Mouse (Mus musculus): ENCODE measurements at regions not wholly inside any gene's neighbourhood (a gene's known extent, or its start where the extent isn't known, plus 50 kb on each side); places are given as distances from the start of the nearest gene placed in this dataset.
"Not testable (repeated sequence)": the region's sequence is repeated elsewhere in the genome, so short reads cannot be mapped to it uniquely, and the experiment has no call there.

DNA sequence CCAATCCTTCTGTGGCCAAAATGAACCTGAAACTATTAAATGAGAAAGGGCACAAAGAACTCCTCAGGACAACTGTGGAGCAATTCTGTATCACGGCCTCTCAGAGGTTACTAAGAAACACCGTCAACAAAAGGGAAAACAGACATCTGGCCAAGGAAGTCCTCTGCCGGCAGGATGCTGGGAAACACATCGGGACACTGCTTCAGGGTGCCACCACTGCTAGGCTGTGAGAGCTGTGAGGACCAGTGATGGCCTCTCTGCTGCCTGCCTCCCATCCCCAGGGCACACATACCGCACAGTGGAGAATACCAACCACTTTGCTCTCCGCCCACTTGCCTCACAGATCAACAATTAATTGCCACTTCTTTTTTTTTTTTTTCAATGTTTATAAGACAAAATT, 182.6 kb upstream of the Klf14 start:
- Histone ChIP-seq H3K27me3 (replicated peaks; ENCODE audit: control insufficient read depth, insufficient read depth, low read length) (no peaks in the 10 kb centered on the region), H3K9me3 (ENCODE audit: control insufficient read depth, low read length) (no peaks in the 10 kb centered on the region), H3K27ac (ENCODE audit: low read depth) (no peak overlapping the region), H3K9ac (ENCODE audit: low read length) (no peak overlapping the region), H3K36me3 (ENCODE audit: control insufficient read depth, insufficient read depth, low read length) (no peaks in the 10 kb centered on the region), H3K4me3 (ENCODE audit: low read depth, low read length) (no peak overlapping the region), H3K4me2 (ENCODE audit: low read length) (no peak overlapping the region), H3K4me1 (replicated peaks; ENCODE audit: control insufficient read depth, insufficient read depth, low read length) (no peaks in the 10 kb centered on the region)
- whole genome bisulfite sequencing, result 71% methylated on average over 6 of the region's 6 CpGs
- ATAC-seq (replicated peaks; ENCODE audit: low FRiP score, low TSS enrichment, low read depth) (no peak), DNase-seq (ENCODE audit: low spot score) (no peak)

DNA sequence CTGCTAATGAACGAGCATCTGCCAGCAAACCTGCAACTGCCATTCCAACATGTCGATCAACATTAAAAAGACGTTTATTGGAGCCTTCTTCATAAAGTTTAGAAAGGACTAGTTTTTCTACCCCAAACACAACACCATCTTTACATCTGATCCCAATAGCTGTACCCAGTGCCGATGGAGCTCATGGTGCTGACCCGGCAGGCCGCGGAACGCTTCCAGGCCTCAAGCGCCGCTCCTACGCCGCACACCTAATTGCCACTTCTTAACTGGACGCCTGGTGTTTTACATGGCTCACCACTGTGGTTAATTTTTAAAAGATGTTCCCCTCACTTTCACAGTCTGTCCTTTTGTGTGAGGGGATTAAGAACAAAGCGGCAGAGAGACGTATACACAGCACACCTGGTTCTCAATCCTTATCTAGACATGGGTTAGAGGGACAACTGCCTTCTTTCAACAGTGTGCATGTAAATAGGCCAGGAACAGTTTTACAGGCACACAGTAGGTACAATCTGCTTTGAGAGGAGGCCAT, 183.7 kb upstream of the Klf14 start:
- WGBS, result 91% methylated on average over 15 of the region's 15 CpGs
- H3K4me3 ChIP-seq (ENCODE audit: low read depth, low read length); H3K36me3 ChIP-seq (ENCODE audit: control insufficient read depth, insufficient read depth, low read length); ATAC-seq (replicated peaks; ENCODE audit: low FRiP score, low TSS enrichment, low read depth); H3K27ac ChIP-seq (ENCODE audit: low read depth); H3K9ac ChIP-seq (ENCODE audit: low read length); H3K4me2 ChIP-seq (ENCODE audit: low read length); DNase-seq (ENCODE audit: low spot score); H3K9me3 ChIP-seq (ENCODE audit: control insufficient read depth, low read length); H3K4me1 ChIP-seq (replicated peaks; ENCODE audit: control insufficient read depth, insufficient read depth, low read length); H3K27me3 ChIP-seq (replicated peaks; ENCODE audit: control insufficient read depth, insufficient read depth, low read length): not testable (repeated sequence)

DNA sequence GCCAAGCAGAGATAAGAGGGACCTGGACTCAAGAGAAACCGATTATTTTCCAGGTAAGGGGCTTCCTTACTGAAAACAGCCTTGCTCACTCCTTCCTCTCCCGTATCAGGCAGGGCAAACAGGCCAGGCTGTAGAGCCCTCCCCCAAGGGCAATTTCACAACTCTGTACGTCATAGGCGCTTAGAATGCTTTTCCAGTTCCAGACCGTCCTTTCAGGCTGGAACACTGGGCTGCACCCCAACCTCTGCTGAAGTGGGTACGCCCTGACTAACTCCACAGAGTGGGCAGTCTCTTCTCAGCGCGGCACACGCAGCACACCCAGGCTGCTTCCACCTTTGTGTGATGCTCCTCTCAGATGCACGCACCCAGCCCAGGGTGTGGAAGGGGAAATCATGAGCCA, 186.8 kb upstream of the Klf14 start:
- ATAC-seq (replicated peaks; ENCODE audit: low FRiP score, low TSS enrichment, low read depth), result peak; percentile 32; the same call in 1 of the 2 replicates
- H3K9me3 ChIP-seq (ENCODE audit: control insufficient read depth, low read length), result no peaks in the 10 kb centered on the region

DNA sequence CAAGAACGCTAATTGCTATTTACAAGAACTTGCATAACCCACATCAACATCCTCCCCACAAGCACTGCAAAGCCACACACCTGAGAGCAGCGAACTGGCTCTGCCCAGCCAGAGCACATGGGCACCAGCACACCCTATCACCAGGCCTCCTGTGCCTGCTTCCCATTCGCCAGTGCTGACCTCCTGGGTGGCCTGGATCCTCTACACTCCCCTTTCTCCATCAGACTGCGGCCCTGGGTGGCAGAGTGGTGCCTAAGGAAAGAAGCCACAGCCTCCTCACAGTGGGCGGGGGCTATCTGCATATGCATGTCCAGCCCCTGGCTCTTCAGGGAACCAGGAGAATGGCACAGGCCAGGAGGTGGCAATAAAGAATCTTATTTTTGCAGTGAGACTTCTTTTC, 187.9 kb upstream of the Klf14 start:
- Histone ChIP-seq H3K9me3 (ENCODE audit: control insufficient read depth, low read length) (no peaks in the 10 kb centered on the region), H3K9ac (ENCODE audit: low read length) (no peak overlapping the region), H3K27ac (ENCODE audit: low read depth) (no peak overlapping the region), H3K36me3 (ENCODE audit: control insufficient read depth, insufficient read depth, low read length) (no peaks in the 10 kb centered on the region), H3K27me3 (replicated peaks; ENCODE audit: control insufficient read depth, insufficient read depth, low read length) (no peaks in the 10 kb centered on the region), H3K4me2 (ENCODE audit: low read length) (no peak overlapping the region), H3K4me3 (ENCODE audit: low read depth, low read length) (no peak overlapping the region), H3K4me1 (replicated peaks; ENCODE audit: control insufficient read depth, insufficient read depth, low read length) (no peaks in the 10 kb centered on the region)
- WGBS, result 44% methylated on average over 5 of the region's 5 CpGs
- DNase-seq (ENCODE audit: low spot score), result no peak
- ATAC-seq (replicated peaks; ENCODE audit: low FRiP score, low TSS enrichment, low read depth), result no peak

More for the DNA sequence above, 186.8 kb upstream of the Klf14 start:
- Histone ChIP-seq H3K4me1 (replicated peaks; ENCODE audit: control insufficient read depth, insufficient read depth, low read length) (no peaks in the 10 kb centered on the region), H3K4me3 (ENCODE audit: low read depth, low read length) (no peak overlapping the region), H3K36me3 (ENCODE audit: control insufficient read depth, insufficient read depth, low read length) (no peaks in the 10 kb centered on the region), H3K27ac (ENCODE audit: low read depth) (no peak overlapping the region), H3K4me2 (ENCODE audit: low read length) (no peak overlapping the region), H3K27me3 (replicated peaks; ENCODE audit: control insufficient read depth, insufficient read depth, low read length) (no peaks in the 10 kb centered on the region), H3K9ac (ENCODE audit: low read length) (no peak overlapping the region)
- 73% methylated on average over 10 of the region's 10 CpGs for WGBS
- no peak for DNase-seq (ENCODE audit: low spot score)

DNA sequence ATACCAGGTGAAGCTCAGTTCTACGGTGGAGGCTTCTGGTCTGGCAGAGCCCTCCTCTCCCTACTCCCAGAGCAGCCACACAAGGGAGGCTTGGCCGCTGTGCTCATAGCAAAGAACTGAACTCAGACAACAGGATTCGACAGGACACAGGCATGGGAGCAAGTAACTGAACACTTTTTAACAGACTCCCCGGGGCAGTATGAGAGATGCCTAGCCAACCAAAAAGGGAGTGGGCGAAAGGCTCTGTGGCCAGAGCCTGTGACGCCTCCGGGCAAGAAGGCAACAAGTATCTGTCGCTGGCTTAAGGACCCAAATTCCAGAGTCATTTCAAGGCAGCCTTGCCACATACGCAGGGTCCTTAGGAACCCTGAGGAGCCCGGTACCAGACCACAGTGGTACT, 188.8 kb upstream of the Klf14 start:
- Histone ChIP-seq H3K9me3 (ENCODE audit: control insufficient read depth, low read length) (no peaks in the 10 kb centered on the region), H3K36me3 (ENCODE audit: control insufficient read depth, insufficient read depth, low read length) (no peaks in the 10 kb centered on the region), H3K4me3 (ENCODE audit: low read depth, low read length) (no peak overlapping the region), H3K4me2 (ENCODE audit: low read length) (no peak overlapping the region), H3K27ac (ENCODE audit: low read depth) (no peak overlapping the region), H3K4me1 (replicated peaks; ENCODE audit: control insufficient read depth, insufficient read depth, low read length) (no peaks in the 10 kb centered on the region), H3K27me3 (replicated peaks; ENCODE audit: control insufficient read depth, insufficient read depth, low read length) (no peaks in the 10 kb centered on the region), H3K9ac (ENCODE audit: low read length) (no peak overlapping the region)
- DNase-seq (ENCODE audit: low spot score) (no peak), ATAC-seq (replicated peaks; ENCODE audit: low FRiP score, low TSS enrichment, low read depth) (no peak)
- 79% methylated on average over 10 of the region's 10 CpGs for WGBS

DNA sequence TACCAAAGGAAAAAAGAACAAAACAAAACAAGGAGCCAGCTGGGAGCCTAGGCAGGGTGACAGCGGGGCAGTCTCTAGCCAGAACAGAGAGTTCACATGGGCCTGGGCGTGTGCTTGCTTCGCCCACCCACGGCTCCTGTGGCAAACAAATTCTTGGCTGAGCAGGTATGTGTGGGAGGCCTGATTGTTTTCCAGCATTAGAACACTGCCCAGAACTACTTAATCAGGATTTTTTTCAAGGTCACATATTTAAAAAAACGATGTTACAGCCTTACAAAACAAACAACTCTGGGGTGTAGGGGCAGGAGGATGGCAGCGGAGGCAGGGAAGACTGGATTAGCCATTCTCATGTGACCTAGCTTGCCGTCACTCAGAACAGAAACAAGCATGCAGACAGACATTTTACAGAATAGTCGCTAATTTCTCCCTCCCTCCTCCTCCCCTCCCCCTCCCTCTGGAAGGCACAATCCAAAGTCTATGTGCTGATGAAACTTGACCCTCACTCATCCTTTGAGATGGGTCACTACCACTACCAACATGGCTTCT, 189.5 kb upstream of the Klf14 start:
- DNase-seq (ENCODE audit: low spot score), result no peak
- no peak overlapping the region for H3K4me3 ChIP-seq (ENCODE audit: low read depth, low read length)
- H3K36me3 ChIP-seq (ENCODE audit: control insufficient read depth, insufficient read depth, low read length), result no peaks in the 10 kb centered on the region
- no peak overlapping the region for H3K27ac ChIP-seq (ENCODE audit: low read depth)
- ATAC-seq (replicated peaks; ENCODE audit: low FRiP score, low TSS enrichment, low read depth), result no peak
- H3K27me3 ChIP-seq (replicated peaks; ENCODE audit: control insufficient read depth, insufficient read depth, low read length), result no peaks in the 10 kb centered on the region
- H3K9ac ChIP-seq (ENCODE audit: low read length), result no peak overlapping the region
- 54% methylated on average over 8 of the region's 8 CpGs for WGBS
- H3K4me2 ChIP-seq (ENCODE audit: low read length), result no peak overlapping the region
- H3K4me1 ChIP-seq (replicated peaks; ENCODE audit: control insufficient read depth, insufficient read depth, low read length), result no peaks in the 10 kb centered on the region
- H3K9me3 ChIP-seq (ENCODE audit: control insufficient read depth, low read length), result no peaks in the 10 kb centered on the region

DNA sequence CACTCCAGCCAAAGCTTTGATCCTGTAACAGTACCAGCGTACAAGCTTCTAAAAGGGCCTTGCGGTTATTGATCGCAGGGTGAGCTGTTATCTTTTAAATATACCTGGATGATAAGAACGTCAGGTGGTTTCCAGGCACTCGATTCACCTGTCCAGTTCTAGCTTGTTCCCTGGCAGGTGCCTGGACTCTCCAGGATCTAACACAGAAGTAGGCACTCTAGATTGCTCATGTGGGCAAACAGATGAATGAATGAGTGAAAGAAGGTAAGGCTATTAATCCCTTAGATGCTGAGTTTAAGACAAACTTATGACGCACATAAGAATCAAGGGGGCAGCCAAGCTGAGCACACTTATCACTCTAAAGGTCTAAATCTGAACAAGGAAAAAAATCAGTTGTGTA, 190.3 kb upstream of the Klf14 start:
- Histone ChIP-seq H3K9me3 (ENCODE audit: control insufficient read depth, low read length) (no peaks in the 10 kb centered on the region), H3K36me3 (ENCODE audit: control insufficient read depth, insufficient read depth, low read length) (no peaks in the 10 kb centered on the region), H3K4me1 (replicated peaks; ENCODE audit: control insufficient read depth, insufficient read depth, low read length) (no peaks in the 10 kb centered on the region), H3K27me3 (replicated peaks; ENCODE audit: control insufficient read depth, insufficient read depth, low read length) (no peaks in the 10 kb centered on the region), H3K9ac (ENCODE audit: low read length) (no peak overlapping the region), H3K4me3 (ENCODE audit: low read depth, low read length) (no peak overlapping the region), H3K4me2 (ENCODE audit: low read length) (no peak overlapping the region), H3K27ac (ENCODE audit: low read depth) (no peak overlapping the region)
- no peak for DNase-seq (ENCODE audit: low spot score)
- peak; percentile 45; the same call in 1 of the 2 replicates for ATAC-seq (replicated peaks; ENCODE audit: low FRiP score, low TSS enrichment, low read depth)
- 78% methylated on average over 6 of the region's 6 CpGs for WGBS

DNA sequence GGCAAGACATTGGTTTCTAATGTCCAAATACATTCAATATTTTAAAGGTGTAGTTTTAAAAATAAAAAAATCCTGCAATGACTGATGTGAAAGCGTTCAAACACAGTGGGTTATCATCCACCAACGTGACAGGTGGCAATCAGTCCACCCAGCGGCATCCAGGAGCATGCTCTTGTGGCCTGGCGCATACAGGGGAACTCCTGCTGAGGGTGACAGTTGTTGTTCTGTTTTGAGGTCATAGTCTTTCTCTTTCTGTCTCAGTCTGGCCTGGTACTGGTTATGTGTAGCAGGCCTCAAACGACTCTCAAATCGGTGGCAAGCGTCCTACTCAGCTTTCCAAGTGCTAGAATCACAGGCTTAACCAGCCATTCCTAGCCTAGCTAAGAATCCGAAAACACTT, 191.5 kb upstream of the Klf14 start:
- no peaks in the 10 kb centered on the region for H3K9me3 ChIP-seq (ENCODE audit: control insufficient read depth, low read length)
- H3K4me2 ChIP-seq (ENCODE audit: low read length), result no peak overlapping the region
- WGBS, result 91% methylated on average over 8 of the region's 8 CpGs
- DNase-seq (ENCODE audit: low spot score) (no peak), ATAC-seq (replicated peaks; ENCODE audit: low FRiP score, low TSS enrichment, low read depth) (no peak)
- no peak overlapping the region for H3K27ac ChIP-seq (ENCODE audit: low read depth)
- no peaks in the 10 kb centered on the region for H3K4me1 ChIP-seq (replicated peaks; ENCODE audit: control insufficient read depth, insufficient read depth, low read length)
- H3K4me3 ChIP-seq (ENCODE audit: low read depth, low read length), result no peak overlapping the region
- H3K9ac ChIP-seq (ENCODE audit: low read length), result no peak overlapping the region
- H3K27me3 ChIP-seq (replicated peaks; ENCODE audit: control insufficient read depth, insufficient read depth, low read length), result no peaks in the 10 kb centered on the region
- no peaks in the 10 kb centered on the region for H3K36me3 ChIP-seq (ENCODE audit: control insufficient read depth, insufficient read depth, low read length)

DNA sequence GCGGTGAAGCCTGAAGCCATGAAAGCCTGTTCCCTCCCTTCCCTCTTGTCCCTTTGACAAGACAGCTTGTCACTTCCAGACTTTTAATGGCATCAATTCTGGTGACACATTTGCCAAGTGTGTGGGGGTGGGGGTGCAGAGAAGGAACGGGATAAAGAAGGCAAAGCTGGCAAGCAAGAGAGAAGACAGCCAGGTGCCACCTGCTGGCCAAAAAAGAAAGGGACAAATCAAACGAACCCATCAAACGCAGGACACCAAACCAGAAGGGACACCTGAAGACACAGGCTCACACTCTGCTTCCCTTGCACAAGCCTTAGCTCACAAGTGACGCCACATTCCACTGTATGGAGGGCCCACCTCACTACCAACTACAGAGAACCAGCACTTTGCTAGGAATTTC, 197.0 kb upstream of the Klf14 start:
- DNase-seq (ENCODE audit: low spot score) (peak; percentile 65), ATAC-seq (replicated peaks; ENCODE audit: low FRiP score, low TSS enrichment, low read depth) (no peak)
- WGBS, result 29% methylated on average over 5 of the region's 5 CpGs
- Histone ChIP-seq H3K9ac (ENCODE audit: low read length) (no peak overlapping the region), H3K9me3 (ENCODE audit: control insufficient read depth, low read length) (no peaks in the 10 kb centered on the region), H3K27ac (ENCODE audit: low read depth) (no peak overlapping the region), H3K4me2 (ENCODE audit: low read length) (no peak overlapping the region), H3K36me3 (ENCODE audit: control insufficient read depth, insufficient read depth, low read length) (no peaks in the 10 kb centered on the region), H3K27me3 (replicated peaks; ENCODE audit: control insufficient read depth, insufficient read depth, low read length) (no peaks in the 10 kb centered on the region), H3K4me1 (replicated peaks; ENCODE audit: control insufficient read depth, insufficient read depth, low read length) (peaks cover 3% of the 10 kb centered on the region; the same call in 1 of the 2 replicates), H3K4me3 (ENCODE audit: low read depth, low read length) (no peak overlapping the region)

Data from intestine, embryonic 14.5 days (tissue).